11 mouse cellular contexts compared by ENCODE assay signal in genomic region chr11:53429182-53429581, GRCm38 (mm10). TPM values are rescaled to one million over a fixed set of nuclear protein-coding genes. Genes with fewer than 3 reads are reported as not detected.
A peak's percentile ranks its signal among the peaks of the same experiment; 100 is the strongest.
DNase-seq lines count a peak whose midpoint lies in the region; ATAC-seq lines count a peak whose summit lies in the region.
"Had no signal": no experiment of that assay in that cellular context is flagged by ENCODE, and none has a peak within 500 bp of the region (broad histone marks: within the 10 kb centered on the region; RNA-seq: fewer than 3 reads in every experiment).

No protein-coding gene starts in this region.

- H3K27me3 ChIP-seq in heart, embryonic 12.5 days (replicated peaks), result no peaks in the 10 kb centered on the region
- H3K27me3 ChIP-seq in embryonic facial prominence, embryonic 14.5 days (replicated peaks; ENCODE audit: control insufficient read depth, insufficient read depth, low read length), result no peaks in the 10 kb centered on the region
- no peaks in the 10 kb centered on the region for H3K27me3 ChIP-seq in liver, embryonic 11.5 days (replicated peaks; ENCODE audit: control insufficient read depth, insufficient read depth, low read length)

- H3K4me3 ChIP-seq in heart, embryonic 12.5 days, result no peak overlapping the region; the same call in 1 of the 2 replicates
- peak overlapping the region; percentile 90 for H3K4me3 ChIP-seq in embryonic facial prominence, embryonic 14.5 days (ENCODE audit: low read depth, low read length)
- peak overlapping the region; percentile 81 for H3K4me3 ChIP-seq in liver, embryonic 11.5 days (ENCODE audit: low read depth, low read length)

- H3K4me1 ChIP-seq in heart, embryonic 12.5 days (replicated peaks), result peaks cover 34% of the 10 kb centered on the region
- H3K4me1 ChIP-seq in embryonic facial prominence, embryonic 14.5 days (ENCODE audit: control insufficient read depth, insufficient read depth, low read length), result peaks cover 7% of the 10 kb centered on the region
- H3K4me1 ChIP-seq in liver, embryonic 11.5 days (replicated peaks; ENCODE audit: control insufficient read depth, insufficient read depth, low read length), result peaks cover 30% of the 10 kb centered on the region

- DNase-seq in heart, postnatal 4 days, result no peak
- DNase-seq in A20 (ENCODE audit: low read depth, low spot score), result peak; percentile 39
- no peak for DNase-seq in embryonic facial prominence, embryonic 14.5 days (ENCODE audit: low spot score)
- DNase-seq in liver, embryonic 11.5 days (ENCODE audit: low spot score), result no peak
- DNase-seq in adrenal gland, postnatal 36 days, result no peak
- DNase-seq: cerebellum, adult 11-12 months; kidney, adult 18-20 months had no signal

- no peak for ATAC-seq in heart, embryonic 12.5 days (ENCODE audit: insufficient number of reproducible peaks, low FRiP score)
- no peak for ATAC-seq in embryonic facial prominence, embryonic 14.5 days (ENCODE audit: low read depth)
- no peak for ATAC-seq in liver, embryonic 11.5 days (replicated peaks; ENCODE audit: low FRiP score)
- ATAC-seq in erythroid progenitor cell, adult 5-6 weeks (replicated peaks; ENCODE audit: low FRiP score, poor library complexity, severe bottlenecking), result no peak
- ATAC-seq in granulocyte monocyte progenitor cell, adult 5-6 weeks (replicated peaks; ENCODE audit: poor library complexity, severe bottlenecking), result no peak

- peak overlapping the region; percentile 84 for H3K4me2 ChIP-seq in heart, embryonic 12.5 days
- H3K4me2 ChIP-seq in embryonic facial prominence, embryonic 14.5 days (ENCODE audit: low read depth, low read length), result peak overlapping the region; percentile 92
- H3K4me2 ChIP-seq in liver, embryonic 11.5 days, result peak overlapping the region; percentile 70

- no peak overlapping the region for H3K27ac ChIP-seq in heart, embryonic 12.5 days (ENCODE audit: poor library complexity, severe bottlenecking)
- H3K27ac ChIP-seq in embryonic facial prominence, embryonic 14.5 days (replicated peaks; ENCODE audit: low read depth, low read length), result no peak overlapping the region
- H3K27ac ChIP-seq in liver, embryonic 11.5 days (ENCODE audit: low read depth, low read length), result no peak overlapping the region; the same call in 1 of the 2 replicates

- H3K9me3 ChIP-seq in heart, embryonic 12.5 days (replicated peaks), result no peaks in the 10 kb centered on the region
- no peaks in the 10 kb centered on the region for H3K9me3 ChIP-seq in embryonic facial prominence, embryonic 14.5 days (ENCODE audit: control insufficient read depth, low read length)
- H3K9me3 ChIP-seq in liver, embryonic 11.5 days (ENCODE audit: control insufficient read depth, low read length), result no peaks in the 10 kb centered on the region

- H3K9ac ChIP-seq in heart, embryonic 12.5 days, result no peak overlapping the region
- no peak overlapping the region for H3K9ac ChIP-seq in embryonic facial prominence, embryonic 14.5 days (ENCODE audit: low read depth, low read length)
- peak overlapping the region; percentile 51; the same call in 1 of the 2 replicates for H3K9ac ChIP-seq in liver, embryonic 11.5 days (ENCODE audit: low read depth, low read length)

- peaks cover 15% of the 10 kb centered on the region for H3K36me3 ChIP-seq in heart, embryonic 12.5 days
- H3K36me3 ChIP-seq in embryonic facial prominence, embryonic 14.5 days (ENCODE audit: control insufficient read depth, insufficient read depth, low read length), result peaks cover 16% of the 10 kb centered on the region; the same call in 1 of the 2 replicates
- peaks cover 8% of the 10 kb centered on the region; the same call in 1 of the 2 replicates for H3K36me3 ChIP-seq in liver, embryonic 11.5 days (ENCODE audit: control insufficient read depth, insufficient read depth, low read length)

RNA-seq across cellular contexts. Expression of gene Uqcrq, which starts 1.4 kb away (rescaled TPM):
- polyA plus RNA-seq in heart, embryonic 12.5 days (2016; fragmentation: Nextera tagmentation; extraction: Ambion mirVana), result 1,089 and 1,102 TPM in 2 replicates
- total RNA-seq in heart, postnatal 4 days (2021), result 1,000 to 10,000 TPM; 1,656 to 1,792 TPM
- 592 and 683 TPM in 2 replicates for polyA plus RNA-seq in embryonic facial prominence, embryonic 14.5 days (2014; fragmentation: Nextera tagmentation; extraction: Ambion mirVana)
- polyA plus RNA-seq in liver, embryonic 11.5 days (2014; fragmentation: Nextera tagmentation; extraction: Ambion mirVana), result 746 and 848 TPM in 2 replicates
- total RNA-seq in erythroid progenitor cell, adult 5-6 weeks (2015; ENCODE audit: low replicate concordance), result 79.2 and 113 TPM in 2 replicates
- 29.4 and 33.0 TPM in 2 replicates for total RNA-seq in erythroid progenitor cell, adult 5-6 weeks (2017; ENCODE audit: low replicate concordance)
- total RNA-seq in adrenal gland, postnatal 36 days (2021), result 1,000 to 10,000 TPM; 1,132 to 1,289 TPM
- total RNA-seq in granulocyte monocyte progenitor cell, adult 5-6 weeks (2014; fragmentation: Nextera tagmentation), result 221 and 287 TPM in 2 replicates
- 66.7 and 91.9 TPM in 2 replicates for total RNA-seq in granulocyte monocyte progenitor cell, adult 5-6 weeks (2017)

RNA-seq across cellular contexts. Expression of gene Gdf9, which starts 1.6 kb away (rescaled TPM):
- polyA plus RNA-seq in heart, embryonic 12.5 days (2016; fragmentation: Nextera tagmentation; extraction: Ambion mirVana), result 0.56 and 1.3 TPM in 2 replicates
- under 1 TPM in 1 of 2 experiments, not detected in 1; 0.25 TPM for total RNA-seq in heart, postnatal 4 days (2021)
- 1.2 and 2.7 TPM in 2 replicates for polyA plus RNA-seq in embryonic facial prominence, embryonic 14.5 days (2014; fragmentation: Nextera tagmentation; extraction: Ambion mirVana)
- 0.30 and 0.89 TPM in 2 replicates for polyA plus RNA-seq in liver, embryonic 11.5 days (2014; fragmentation: Nextera tagmentation; extraction: Ambion mirVana)
- total RNA-seq in erythroid progenitor cell, adult 5-6 weeks (2015; ENCODE audit: low replicate concordance), result not detected in 2 replicates
- total RNA-seq in erythroid progenitor cell, adult 5-6 weeks (2017; ENCODE audit: low replicate concordance), result 0.77 TPM in 1 of 2 replicates, not detected in the other
- 1 to 10 TPM; 3.3 to 4.0 TPM for total RNA-seq in adrenal gland, postnatal 36 days (2021)
- 1.1 and 1.2 TPM in 2 replicates for total RNA-seq in granulocyte monocyte progenitor cell, adult 5-6 weeks (2014; fragmentation: Nextera tagmentation)
- 0.39 and 0.57 TPM in 2 replicates for total RNA-seq in granulocyte monocyte progenitor cell, adult 5-6 weeks (2017)
- total RNA-seq: neutrophil, adult 5-6 weeks had no signal

RNA-seq across cellular contexts. Expression of gene Leap2, which starts 6.2 kb away (rescaled TPM):
- not detected in 2 replicates for polyA plus RNA-seq in heart, embryonic 12.5 days (2016; fragmentation: Nextera tagmentation; extraction: Ambion mirVana)
- total RNA-seq in heart, postnatal 4 days (2021), result not detected
- polyA plus RNA-seq in embryonic facial prominence, embryonic 14.5 days (2014; fragmentation: Nextera tagmentation; extraction: Ambion mirVana), result not detected in 2 replicates
- 5.1 and 6.5 TPM in 2 replicates for polyA plus RNA-seq in liver, embryonic 11.5 days (2014; fragmentation: Nextera tagmentation; extraction: Ambion mirVana)
- not detected in 2 replicates for total RNA-seq in erythroid progenitor cell, adult 5-6 weeks (2015; ENCODE audit: low replicate concordance)
- not detected in 2 replicates for total RNA-seq in erythroid progenitor cell, adult 5-6 weeks (2017; ENCODE audit: low replicate concordance)
- not detected for total RNA-seq in adrenal gland, postnatal 36 days (2021)
- total RNA-seq in granulocyte monocyte progenitor cell, adult 5-6 weeks (2014; fragmentation: Nextera tagmentation), result not detected in 2 replicates
- not detected in 2 replicates for total RNA-seq in granulocyte monocyte progenitor cell, adult 5-6 weeks (2017)
- total RNA-seq: neutrophil, adult 5-6 weeks had no signal

RNA-seq across cellular contexts. Expression of gene Gm10447, which starts 27.7 kb away (rescaled TPM):
- polyA plus RNA-seq in heart, embryonic 12.5 days (2016; fragmentation: Nextera tagmentation; extraction: Ambion mirVana), result 0.11 and 0.15 TPM in 2 replicates
- not detected for total RNA-seq in heart, postnatal 4 days (2021)
- not detected in 2 replicates for polyA plus RNA-seq in embryonic facial prominence, embryonic 14.5 days (2014; fragmentation: Nextera tagmentation; extraction: Ambion mirVana)
- 0.10 TPM in 1 of 2 replicates, not detected in the other for polyA plus RNA-seq in liver, embryonic 11.5 days (2014; fragmentation: Nextera tagmentation; extraction: Ambion mirVana)
- total RNA-seq in erythroid progenitor cell, adult 5-6 weeks (2015; ENCODE audit: low replicate concordance), result not detected in 2 replicates
- total RNA-seq in erythroid progenitor cell, adult 5-6 weeks (2017; ENCODE audit: low replicate concordance), result not detected in 2 replicates
- total RNA-seq in adrenal gland, postnatal 36 days (2021), result under 1 TPM; 0.16 to 0.17 TPM
- total RNA-seq in granulocyte monocyte progenitor cell, adult 5-6 weeks (2014; fragmentation: Nextera tagmentation), result not detected in 2 replicates
- not detected in 2 replicates for total RNA-seq in granulocyte monocyte progenitor cell, adult 5-6 weeks (2017)
- total RNA-seq: neutrophil, adult 5-6 weeks had no signal

RNA-seq across cellular contexts. Expression of gene Shroom1, which starts 27.8 kb away (rescaled TPM):
- 5.3 and 5.8 TPM in 2 replicates for polyA plus RNA-seq in heart, embryonic 12.5 days (2016; fragmentation: Nextera tagmentation; extraction: Ambion mirVana)
- 1 to 10 TPM in 1 of 2 experiments, under 1 TPM in 1; 0.93 to 1.1 TPM for total RNA-seq in heart, postnatal 4 days (2021)
- polyA plus RNA-seq in embryonic facial prominence, embryonic 14.5 days (2014; fragmentation: Nextera tagmentation; extraction: Ambion mirVana), result 2.9 and 4.0 TPM in 2 replicates
- polyA plus RNA-seq in liver, embryonic 11.5 days (2014; fragmentation: Nextera tagmentation; extraction: Ambion mirVana), result 2.6 and 2.7 TPM in 2 replicates
- not detected in 2 replicates for total RNA-seq in erythroid progenitor cell, adult 5-6 weeks (2015; ENCODE audit: low replicate concordance)
- not detected in 2 replicates for total RNA-seq in erythroid progenitor cell, adult 5-6 weeks (2017; ENCODE audit: low replicate concordance)
- total RNA-seq in adrenal gland, postnatal 36 days (2021), result 1 to 10 TPM; 2.5 to 6.0 TPM
- 0.30 TPM in 1 of 2 replicates, not detected in the other for total RNA-seq in granulocyte monocyte progenitor cell, adult 5-6 weeks (2014; fragmentation: Nextera tagmentation)
- not detected in 2 replicates for total RNA-seq in granulocyte monocyte progenitor cell, adult 5-6 weeks (2017)
- total RNA-seq: neutrophil, adult 5-6 weeks had no signal
